Mouse (Mus musculus): ENCODE data around the gene Mtcl1. TPM values are rescaled to one million over a fixed set of nuclear protein-coding genes. Genes with fewer than 3 reads are reported as not detected.

Gene Mtcl1
- polyA plus RNA-seq, 1 experiment from 2014 or later, result 0.21 TPM

GRCm38 (mm10) chr17:66318031-66318430, 131.5 kb downstream of the Mtcl1 start:
- Histone ChIP-seq H3K4me3 (ENCODE audit: low read depth, low read length) (no peak overlapping the region), H3K27ac (ENCODE audit: low read length) (no peak overlapping the region), H3K36me3 (ENCODE audit: control insufficient read depth, insufficient read depth) (no peaks in the 10 kb centered on the region), H3K4me1 (ENCODE audit: control insufficient read depth, low read depth, low read length) (no peaks in the 10 kb centered on the region), H3K27me3 (ENCODE audit: control insufficient read depth, insufficient read depth, low read depth, low read length) (no peaks in the 10 kb centered on the region), H3K9me3 (replicated peaks; ENCODE audit: control insufficient read depth, low read length) (no peaks in the 10 kb centered on the region), H3K9ac (ENCODE audit: low read depth, low read length) (no peak overlapping the region), H3K4me2 (ENCODE audit: low read depth, low read length) (no peak overlapping the region)
- WGBS (ENCODE audit: insufficient replicate concordance), result 64% methylated on average over 3 of the region's 3 CpGs
- ATAC-seq (ENCODE audit: low read depth), result no peak

GRCm38 (mm10) chr17:66317576-66317975, 132.0 kb downstream of the Mtcl1 start:
- WGBS (ENCODE audit: insufficient replicate concordance), result 63% methylated on average over 4 of the region's 4 CpGs
- H3K27ac ChIP-seq (ENCODE audit: low read length), result no peak overlapping the region
- H3K4me3 ChIP-seq (ENCODE audit: low read depth, low read length), result no peak overlapping the region
- no peaks in the 10 kb centered on the region for H3K4me1 ChIP-seq (ENCODE audit: control insufficient read depth, low read depth, low read length)
- no peaks in the 10 kb centered on the region for H3K36me3 ChIP-seq (ENCODE audit: control insufficient read depth, insufficient read depth)
- ATAC-seq (ENCODE audit: low read depth), result no peak
- H3K27me3 ChIP-seq (ENCODE audit: control insufficient read depth, insufficient read depth, low read depth, low read length), result no peaks in the 10 kb centered on the region
- no peak overlapping the region for H3K4me2 ChIP-seq (ENCODE audit: low read depth, low read length)
- H3K9ac ChIP-seq (ENCODE audit: low read depth, low read length), result no peak overlapping the region
- H3K9me3 ChIP-seq (replicated peaks; ENCODE audit: control insufficient read depth, low read length), result no peaks in the 10 kb centered on the region

- Histone ChIP-seq H3K36me3 (ENCODE audit: control insufficient read depth, insufficient read depth) (no peaks in the 10 kb centered on the region), H3K27ac (ENCODE audit: low read length) (no peak overlapping the region), H3K4me2 (ENCODE audit: low read depth, low read length) (no peak overlapping the region), H3K9me3 (replicated peaks; ENCODE audit: control insufficient read depth, low read length) (no peaks in the 10 kb centered on the region), H3K9ac (ENCODE audit: low read depth, low read length) (no peak overlapping the region), H3K27me3 (ENCODE audit: control insufficient read depth, insufficient read depth, low read depth, low read length) (no peaks in the 10 kb centered on the region), H3K4me1 (ENCODE audit: control insufficient read depth, low read depth, low read length) (no peaks in the 10 kb centered on the region), H3K4me3 (ENCODE audit: low read depth, low read length) (no peak overlapping the region)
- 65% methylated on average over 5 of the region's 5 CpGs for WGBS (ENCODE audit: insufficient replicate concordance)
- ATAC-seq (ENCODE audit: low read depth), result no peak
Measured at GRCm38 (mm10) chr17:66317156-66317555, 132.4 kb downstream of the Mtcl1 start.

GRCm38 (mm10) chr17:66315451-66315850, 134.1 kb downstream of the Mtcl1 start:
- Histone ChIP-seq H3K27ac (ENCODE audit: low read length) (no peak overlapping the region), H3K4me3 (ENCODE audit: low read depth, low read length) (no peak overlapping the region), H3K9ac (ENCODE audit: low read depth, low read length) (no peak overlapping the region), H3K27me3 (ENCODE audit: control insufficient read depth, insufficient read depth, low read depth, low read length) (no peaks in the 10 kb centered on the region), H3K36me3 (ENCODE audit: control insufficient read depth, insufficient read depth) (no peaks in the 10 kb centered on the region), H3K4me1 (ENCODE audit: control insufficient read depth, low read depth, low read length) (no peaks in the 10 kb centered on the region), H3K4me2 (ENCODE audit: low read depth, low read length) (no peak overlapping the region), H3K9me3 (replicated peaks; ENCODE audit: control insufficient read depth, low read length) (no peaks in the 10 kb centered on the region)
- no peak for ATAC-seq (ENCODE audit: low read depth)
- WGBS (ENCODE audit: insufficient replicate concordance), result 18% methylated on average over 10 of the region's 10 CpGs

- no peak for ATAC-seq (ENCODE audit: low read depth)
- no peaks in the 10 kb centered on the region for H3K27me3 ChIP-seq (ENCODE audit: control insufficient read depth, insufficient read depth, low read depth, low read length)
- H3K4me1 ChIP-seq (ENCODE audit: control insufficient read depth, low read depth, low read length), result no peaks in the 10 kb centered on the region
- H3K9ac ChIP-seq (ENCODE audit: low read depth, low read length), result no peak overlapping the region
- no peaks in the 10 kb centered on the region for H3K9me3 ChIP-seq (replicated peaks; ENCODE audit: control insufficient read depth, low read length)
- no peak overlapping the region for H3K27ac ChIP-seq (ENCODE audit: low read length)
- no peak overlapping the region for H3K4me2 ChIP-seq (ENCODE audit: low read depth, low read length)
- no peak overlapping the region for H3K4me3 ChIP-seq (ENCODE audit: low read depth, low read length)
- H3K36me3 ChIP-seq (ENCODE audit: control insufficient read depth, insufficient read depth), result no peaks in the 10 kb centered on the region
- 50% methylated on average over 13 of the region's 13 CpGs for WGBS (ENCODE audit: insufficient replicate concordance)
Measured at GRCm38 (mm10) chr17:66314566-66315285, 134.8 kb downstream of the Mtcl1 start.

- Histone ChIP-seq H3K27ac (ENCODE audit: low read length) (no peak overlapping the region), H3K4me2 (ENCODE audit: low read depth, low read length) (no peak overlapping the region), H3K9ac (ENCODE audit: low read depth, low read length) (no peak overlapping the region), H3K4me3 (ENCODE audit: low read depth, low read length) (no peak overlapping the region), H3K36me3 (ENCODE audit: control insufficient read depth, insufficient read depth) (no peaks in the 10 kb centered on the region), H3K4me1 (ENCODE audit: control insufficient read depth, low read depth, low read length) (no peaks in the 10 kb centered on the region), H3K9me3 (replicated peaks; ENCODE audit: control insufficient read depth, low read length) (no peaks in the 10 kb centered on the region), H3K27me3 (ENCODE audit: control insufficient read depth, insufficient read depth, low read depth, low read length) (no peaks in the 10 kb centered on the region)
- ATAC-seq (ENCODE audit: low read depth), result no peak
- 58% methylated on average over 7 of the region's 7 CpGs for WGBS (ENCODE audit: insufficient replicate concordance)
Measured at GRCm38 (mm10) chr17:66301906-66302305, 147.6 kb downstream of the Mtcl1 start.

- Histone ChIP-seq H3K9ac (ENCODE audit: low read depth, low read length) (no peak overlapping the region), H3K4me2 (ENCODE audit: low read depth, low read length) (no peak overlapping the region), H3K4me1 (ENCODE audit: control insufficient read depth, low read depth, low read length) (no peaks in the 10 kb centered on the region), H3K36me3 (ENCODE audit: control insufficient read depth, insufficient read depth) (no peaks in the 10 kb centered on the region), H3K27me3 (ENCODE audit: control insufficient read depth, insufficient read depth, low read depth, low read length) (no peaks in the 10 kb centered on the region), H3K9me3 (replicated peaks; ENCODE audit: control insufficient read depth, low read length) (no peaks in the 10 kb centered on the region), H3K27ac (ENCODE audit: low read length) (no peak overlapping the region), H3K4me3 (ENCODE audit: low read depth, low read length) (no peak overlapping the region)
- 51% methylated on average over 4 of the region's 4 CpGs for WGBS (ENCODE audit: insufficient replicate concordance)
- no peak for ATAC-seq (ENCODE audit: low read depth)
Measured at GRCm38 (mm10) chr17:66301267-66301666, 148.3 kb downstream of the Mtcl1 start.

GRCm38 (mm10) chr17:66297721-66298120, 151.8 kb downstream of the Mtcl1 start:
- Histone ChIP-seq H3K36me3 (ENCODE audit: control insufficient read depth, insufficient read depth) (no peaks in the 10 kb centered on the region), H3K27me3 (ENCODE audit: control insufficient read depth, insufficient read depth, low read depth, low read length) (no peaks in the 10 kb centered on the region), H3K27ac (ENCODE audit: low read length) (no peak overlapping the region), H3K9me3 (replicated peaks; ENCODE audit: control insufficient read depth, low read length) (no peaks in the 10 kb centered on the region), H3K9ac (ENCODE audit: low read depth, low read length) (no peak overlapping the region), H3K4me1 (ENCODE audit: control insufficient read depth, low read depth, low read length) (no peaks in the 10 kb centered on the region), H3K4me3 (ENCODE audit: low read depth, low read length) (no peak overlapping the region), H3K4me2 (ENCODE audit: low read depth, low read length) (no peak overlapping the region)
- 61% methylated on average over 3 of the region's 3 CpGs for WGBS (ENCODE audit: insufficient replicate concordance)
- no peak for ATAC-seq (ENCODE audit: low read depth)

- Histone ChIP-seq H3K36me3 (ENCODE audit: control insufficient read depth, insufficient read depth) (no peaks in the 10 kb centered on the region), H3K4me3 (ENCODE audit: low read depth, low read length) (no peak overlapping the region), H3K9ac (ENCODE audit: low read depth, low read length) (no peak overlapping the region), H3K4me1 (ENCODE audit: control insufficient read depth, low read depth, low read length) (no peaks in the 10 kb centered on the region), H3K27ac (ENCODE audit: low read length) (no peak overlapping the region), H3K4me2 (ENCODE audit: low read depth, low read length) (no peak overlapping the region), H3K9me3 (replicated peaks; ENCODE audit: control insufficient read depth, low read length) (no peaks in the 10 kb centered on the region), H3K27me3 (ENCODE audit: control insufficient read depth, insufficient read depth, low read depth, low read length) (no peaks in the 10 kb centered on the region)
- ATAC-seq (ENCODE audit: low read depth), result no peak
- WGBS (ENCODE audit: insufficient replicate concordance), result 73% methylated on average over 4 of the region's 4 CpGs
Measured at GRCm38 (mm10) chr17:66293581-66293980, 156.0 kb downstream of the Mtcl1 start.
